Mouse (Mus musculus) heart, embryonic 15.5 days (tissue): ENCODE measurements at regions not wholly inside any gene's neighbourhood (a gene's known extent, or its start where the extent isn't known, plus 50 kb on each side); places are given as distances from the start of the nearest gene placed in this dataset.

Source experiments
- ATAC-seq: fragments of 200-750 bp; cut with Nextera tagmentation; replicated peaks from 2 replicates; pipeline ENCODE4 v1.8.0; 2017; ENCODE audit warnings: low read depth, moderate TSS enrichment; ENCODE audit not compliant: insufficient number of reproducible peaks, insufficient read depth, low FRiP score
- H3K27ac ChIP-seq: fragments of 300-500 bp; sonication (generic); 2 replicates; pipeline ENCODE4 v1.5.1; 2015; ENCODE audit warnings: mild to moderate bottlenecking, inconsistent platforms
- H3K27me3 ChIP-seq: fragments of 300-500 bp; sonication (generic); 2 replicates; pipeline ENCODE4 v1.6.1; 2015; ENCODE audit warnings: inconsistent platforms
- H3K36me3 ChIP-seq: fragments of 300-500 bp; sonication (generic); 2 replicates; pipeline ENCODE4 v1.6.1; 2015; ENCODE audit warnings: mild to moderate bottlenecking, inconsistent platforms
- H3K4me1 ChIP-seq: fragments of 300-500 bp; sonication (generic); replicated peaks from 2 replicates; pipeline ENCODE4 v1.6.1; 2015; ENCODE audit warnings: inconsistent platforms
- H3K4me2 ChIP-seq: fragments of 300-500 bp; sonication (generic); 2 replicates; pipeline ENCODE4 v1.6.1; 2015; ENCODE audit warnings: inconsistent platforms, mild to moderate bottlenecking, moderate library complexity
- H3K4me3 ChIP-seq: fragments of 300-500 bp; sonication (generic); 2 replicates; pipeline ENCODE4 v1.5.1; 2015; ENCODE audit warnings: mild to moderate bottlenecking, inconsistent platforms
- H3K9ac ChIP-seq: fragments of 300-500 bp; sonication (generic); 2 replicates; pipeline ENCODE4 v1.6.1; 2015; ENCODE audit warnings: mild to moderate bottlenecking, inconsistent platforms
- H3K9me3 ChIP-seq: fragments of 300-500 bp; sonication (generic); replicated peaks from 2 replicates; pipeline ENCODE4 v1.6.1; 2016; ENCODE audit warnings: inconsistent platforms
- WGBS: fragments of 180-500 bp; shearing (Covaris S2); methylation state at CpG from one replicate; pipeline ENCODE4 v1.1.7; 2015; ENCODE audit warnings: mixed read lengths; 5-methylcytosine and 5-hydroxymethylcytosine counted together

GRCm38 (mm10) chr1:185662336-185662735 lies 207.7 kb downstream of the Slc30a10 start:
- no peak overlapping the region for H3K4me3 ChIP-seq
- no peaks in the 10 kb centered on the region for H3K27me3 ChIP-seq
- no peak for ATAC-seq
- no peak overlapping the region for H3K9ac ChIP-seq
- H3K9me3 ChIP-seq = no peaks in the 10 kb centered on the region
- H3K27ac ChIP-seq = no peak overlapping the region
- no peaks in the 10 kb centered on the region for H3K36me3 ChIP-seq
- H3K4me2 ChIP-seq = no peak overlapping the region
- WGBS = 70% methylated on average over 3 of the region's 3 CpGs
- no peaks in the 10 kb centered on the region for H3K4me1 ChIP-seq

GRCm38 (mm10) chr1:185670029-185670741 lies 215.5 kb downstream of the Slc30a10 start:
- H3K4me1 ChIP-seq = no peaks in the 10 kb centered on the region
- no peaks in the 10 kb centered on the region for H3K36me3 ChIP-seq
- no peak overlapping the region for H3K9ac ChIP-seq
- no peak overlapping the region for H3K27ac ChIP-seq
- H3K27me3 ChIP-seq = no peaks in the 10 kb centered on the region
- ATAC-seq = no peak
- no peaks in the 10 kb centered on the region for H3K9me3 ChIP-seq
- no peak overlapping the region for H3K4me2 ChIP-seq
- WGBS = 80% methylated on average over 5 of the region's 5 CpGs
- H3K4me3 ChIP-seq = no peak overlapping the region

GRCm38 (mm10) chr1:185672940-185673339 lies 218.3 kb downstream of the Slc30a10 start:
- Histone ChIP-seq H3K27me3 (no peaks in the 10 kb centered on the region), H3K36me3 (no peaks in the 10 kb centered on the region), H3K9ac (no peak overlapping the region), H3K9me3 (no peaks in the 10 kb centered on the region), H3K4me2 (no peak overlapping the region), H3K4me1 (no peaks in the 10 kb centered on the region), H3K27ac (no peak overlapping the region), H3K4me3 (no peak overlapping the region)
- 64% methylated on average over 3 of the region's 3 CpGs for WGBS
- ATAC-seq = no peak

GRCm38 (mm10) chr1:185675674-185676420 lies 221.2 kb downstream of the Slc30a10 start:
- no peak overlapping the region for H3K4me2 ChIP-seq
- H3K27me3 ChIP-seq = no peaks in the 10 kb centered on the region
- H3K36me3 ChIP-seq = no peaks in the 10 kb centered on the region
- ATAC-seq = no peak
- 63% methylated on average over 11 of the region's 11 CpGs for WGBS
- no peak overlapping the region for H3K27ac ChIP-seq
- no peaks in the 10 kb centered on the region for H3K9me3 ChIP-seq
- no peaks in the 10 kb centered on the region for H3K4me1 ChIP-seq
- H3K4me3 ChIP-seq = no peak overlapping the region
- H3K9ac ChIP-seq = no peak overlapping the region

GRCm38 (mm10) chr1:185681610-185682457 lies 227.2 kb downstream of the Slc30a10 start:
- Histone ChIP-seq H3K27me3 (no peaks in the 10 kb centered on the region), H3K4me3 (no peak overlapping the region), H3K9me3 (no peaks in the 10 kb centered on the region), H3K9ac (no peak overlapping the region), H3K4me1 (no peaks in the 10 kb centered on the region), H3K36me3 (no peaks in the 10 kb centered on the region), H3K4me2 (peak overlapping the region; percentile 47), H3K27ac (no peak overlapping the region)
- WGBS = 30% methylated on average over 21 of the region's 21 CpGs
- no peak for ATAC-seq

- H3K4me1 ChIP-seq = no peaks in the 10 kb centered on the region
- WGBS = 66% methylated on average over 3 of the region's 3 CpGs
- no peak for ATAC-seq
- no peaks in the 10 kb centered on the region for H3K27me3 ChIP-seq
- no peak overlapping the region for H3K9ac ChIP-seq
- H3K4me2 ChIP-seq = no peak overlapping the region
- no peak overlapping the region for H3K4me3 ChIP-seq
- H3K36me3 ChIP-seq = no peaks in the 10 kb centered on the region
- H3K9me3 ChIP-seq = no peaks in the 10 kb centered on the region
- H3K27ac ChIP-seq = no peak overlapping the region
These were observed 227.8 kb downstream of the Slc30a10 start for GRCm38 (mm10) chr1:185682458-185682750.

GRCm38 (mm10) chr1:185684638-185685037 lies 230.0 kb downstream of the Slc30a10 start:
- H3K4me1 ChIP-seq = no peaks in the 10 kb centered on the region
- no peak overlapping the region for H3K4me2 ChIP-seq
- H3K27me3 ChIP-seq = no peaks in the 10 kb centered on the region
- H3K27ac ChIP-seq = no peak overlapping the region
- no peaks in the 10 kb centered on the region for H3K36me3 ChIP-seq
- WGBS = 75% methylated on average over 9 of the region's 9 CpGs
- H3K4me3 ChIP-seq = no peak overlapping the region
- no peak for ATAC-seq
- no peaks in the 10 kb centered on the region for H3K9me3 ChIP-seq
- H3K9ac ChIP-seq = no peak overlapping the region

GRCm38 (mm10) chr1:185688506-185688905 lies 233.9 kb downstream of the Slc30a10 start:
- whole genome bisulfite sequencing = 90% methylated on average over 10 of the region's 10 CpGs
- ATAC-seq = no peak
- no peak overlapping the region for H3K27ac ChIP-seq

GRCm38 (mm10) chr1:185695394-185695793 lies 240.7 kb downstream of the Slc30a10 start:
- Histone ChIP-seq H3K4me1 (no peaks in the 10 kb centered on the region), H3K27ac (no peak overlapping the region), H3K9ac (no peak overlapping the region), H3K9me3 (no peaks in the 10 kb centered on the region), H3K36me3 (no peaks in the 10 kb centered on the region), H3K27me3 (no peaks in the 10 kb centered on the region), H3K4me3 (no peak overlapping the region), H3K4me2 (no peak overlapping the region)
- WGBS = 76% methylated on average over 2 of the region's 2 CpGs
- no peak for ATAC-seq

More at GRCm38 (mm10) chr1:185688506-185688905, 233.9 kb downstream of the Slc30a10 start:
- H3K9me3 ChIP-seq = no peaks in the 10 kb centered on the region
- no peaks in the 10 kb centered on the region for H3K27me3 ChIP-seq
- H3K36me3 ChIP-seq = no peaks in the 10 kb centered on the region
- no peaks in the 10 kb centered on the region for H3K4me1 ChIP-seq
- no peak overlapping the region for H3K4me3 ChIP-seq
- no peak overlapping the region for H3K4me2 ChIP-seq
- no peak overlapping the region for H3K9ac ChIP-seq

- H3K9me3 ChIP-seq = no peaks in the 10 kb centered on the region
- 78% methylated on average over 6 of the region's 6 CpGs for WGBS
- no peak overlapping the region for H3K4me2 ChIP-seq
- H3K9ac ChIP-seq = no peak overlapping the region
- no peak for ATAC-seq
- no peak overlapping the region for H3K4me3 ChIP-seq
- no peaks in the 10 kb centered on the region for H3K36me3 ChIP-seq
- H3K4me1 ChIP-seq = no peaks in the 10 kb centered on the region
- H3K27ac ChIP-seq = no peak overlapping the region
- H3K27me3 ChIP-seq = no peaks in the 10 kb centered on the region
These were observed 245.1 kb downstream of the Slc30a10 start for GRCm38 (mm10) chr1:185699758-185700157.

- peaks cover 7% of the 10 kb centered on the region; the same call in 1 of the 2 replicates for H3K27me3 ChIP-seq
- H3K4me2 ChIP-seq = no peak overlapping the region
- peaks cover 20% of the 10 kb centered on the region for H3K4me1 ChIP-seq
- no peak overlapping the region for H3K9ac ChIP-seq
- no peaks in the 10 kb centered on the region for H3K36me3 ChIP-seq
- ATAC-seq = no peak
- no peak overlapping the region for H3K4me3 ChIP-seq
- 78% methylated on average over 2 of the region's 2 CpGs for WGBS
- H3K9me3 ChIP-seq = no peaks in the 10 kb centered on the region
- H3K27ac ChIP-seq = no peak overlapping the region
These were observed 271.7 kb downstream of the Slc30a10 start for GRCm38 (mm10) chr1:185726324-185726723.
